Mouse (Mus musculus): ENCODE results near the gene Hmgb2. TPM values are rescaled to one million over a fixed set of nuclear protein-coding genes. Genes with fewer than 3 reads are reported as not detected.
"Not testable (repeated sequence)": the region's sequence is repeated elsewhere in the genome, so short reads cannot be mapped to it uniquely, and the experiment has no call there.

The Hmgb2 gene
- polyA plus RNA-seq, 1 experiment from 2014 or later: 258 TPM

DNA sequence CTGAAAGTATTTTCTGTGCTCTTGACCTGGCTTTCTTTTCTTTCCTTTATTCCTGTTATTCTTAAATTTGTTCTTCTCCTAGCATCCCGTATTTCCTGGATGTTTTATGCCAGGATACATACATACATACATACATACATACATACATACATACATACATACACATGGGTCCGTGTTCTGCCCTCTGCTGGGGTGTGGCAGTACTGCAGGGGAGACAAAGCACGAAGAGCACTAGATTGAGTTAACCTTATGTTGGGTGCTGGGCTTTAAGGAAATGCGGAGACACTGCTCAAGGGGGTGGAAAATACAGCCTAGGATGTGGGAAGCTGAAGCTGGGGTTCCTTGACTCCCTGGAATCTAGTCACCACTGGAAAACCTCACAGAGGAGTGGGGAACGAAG, 8.1 kb upstream of the Hmgb2 start:
- H3K36me3 ChIP-seq (ENCODE audit: control insufficient read depth, insufficient read depth, low read length): no peaks in the 10 kb centered on the region
- ATAC-seq (ENCODE audit: low read depth): no peak; the same call in 1 of the 2 replicates
- WGBS: 50% methylated on average over 5 of the region's 5 CpGs

DNA sequence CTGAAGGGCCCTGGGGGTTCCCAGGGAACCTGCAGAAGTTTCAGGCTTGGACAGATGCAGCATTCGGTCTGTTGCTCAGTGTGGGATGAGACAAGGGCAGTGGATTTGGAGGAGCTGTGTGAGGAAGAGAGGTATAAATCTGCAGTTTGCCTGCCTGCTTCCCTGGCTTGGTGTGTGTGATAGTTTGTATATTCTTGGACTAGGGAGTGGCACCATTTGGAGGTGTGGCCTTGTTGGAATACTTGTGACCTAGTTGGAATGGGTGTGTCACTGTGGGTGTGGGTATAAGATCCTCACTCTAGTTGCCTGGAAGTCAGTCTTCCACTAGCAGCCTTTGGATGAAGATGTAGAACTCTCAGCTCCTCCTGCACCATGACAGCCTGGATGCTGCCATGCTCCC, 6.2 kb upstream of the Hmgb2 start:
- not testable (repeated sequence) for DNase-seq (ENCODE audit: low spot score); H3K9ac ChIP-seq (ENCODE audit: low read depth, low read length); H3K4me2 ChIP-seq (ENCODE audit: low read depth, low read length); H3K27me3 ChIP-seq (replicated peaks; ENCODE audit: control insufficient read depth, insufficient read depth, low read length); H3K4me1 ChIP-seq (ENCODE audit: control insufficient read depth, insufficient read depth, low read length); H3K4me3 ChIP-seq (ENCODE audit: low read depth, low read length); H3K27ac ChIP-seq (replicated peaks; ENCODE audit: low read depth, low read length); H3K9me3 ChIP-seq (ENCODE audit: control insufficient read depth, low read length); ATAC-seq (ENCODE audit: low read depth); H3K36me3 ChIP-seq (ENCODE audit: control insufficient read depth, insufficient read depth, low read length)
- whole genome bisulfite sequencing: 69% methylated on average over 1 of the region's 1 CpGs

More for the DNA sequence above, 8.1 kb upstream of the Hmgb2 start:
- Histone ChIP-seq H3K9ac (ENCODE audit: low read depth, low read length) (no peak overlapping the region), H3K27ac (replicated peaks; ENCODE audit: low read depth, low read length) (no peak overlapping the region), H3K4me2 (ENCODE audit: low read depth, low read length) (no peak overlapping the region), H3K4me3 (ENCODE audit: low read depth, low read length) (no peak overlapping the region), H3K27me3 (replicated peaks; ENCODE audit: control insufficient read depth, insufficient read depth, low read length) (no peaks in the 10 kb centered on the region), H3K9me3 (ENCODE audit: control insufficient read depth, low read length) (no peaks in the 10 kb centered on the region), H3K4me1 (ENCODE audit: control insufficient read depth, insufficient read depth, low read length) (peaks cover 4% of the 10 kb centered on the region)
- peak; percentile 51 for DNase-seq (ENCODE audit: low spot score)

DNA sequence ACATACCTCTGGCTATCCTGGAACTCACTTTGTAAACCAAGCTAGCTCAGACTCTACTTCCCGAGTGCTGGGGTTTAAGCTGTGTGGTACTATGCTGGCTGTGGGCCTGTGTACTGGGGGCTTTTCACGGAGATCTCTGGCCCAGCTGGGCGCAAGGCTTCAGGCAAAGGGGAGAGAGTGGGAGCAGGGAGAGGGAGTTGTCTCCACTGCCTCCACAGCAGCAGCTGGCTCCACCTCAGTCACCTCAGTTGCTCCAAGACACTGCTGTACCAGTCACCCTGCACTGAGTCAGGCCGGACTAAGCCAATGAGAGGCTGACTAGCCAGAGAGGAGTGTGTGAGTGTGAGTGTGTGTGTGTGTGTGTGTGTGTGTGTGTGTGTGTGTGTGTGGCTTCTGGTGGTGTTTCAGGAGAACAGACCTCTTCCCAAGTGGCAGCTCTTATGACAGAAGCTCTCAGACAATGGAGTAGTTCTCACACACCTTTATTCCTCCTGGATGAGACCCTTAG, 4.1 kb upstream of the Hmgb2 start:
- Histone ChIP-seq H3K36me3 (ENCODE audit: control insufficient read depth, insufficient read depth, low read length) (no peaks in the 10 kb centered on the region), H3K9ac (ENCODE audit: low read depth, low read length) (no peak overlapping the region), H3K4me2 (ENCODE audit: low read depth, low read length) (no peak overlapping the region), H3K4me3 (ENCODE audit: low read depth, low read length) (no peak overlapping the region), H3K27me3 (replicated peaks; ENCODE audit: control insufficient read depth, insufficient read depth, low read length) (no peaks in the 10 kb centered on the region), H3K4me1 (ENCODE audit: control insufficient read depth, insufficient read depth, low read length) (0 out of 2 replicates have a peak, but pooled peaks cover 4% of the 10 kb centered on the region), H3K27ac (replicated peaks; ENCODE audit: low read depth, low read length) (no peak overlapping the region), H3K9me3 (ENCODE audit: control insufficient read depth, low read length) (no peaks in the 10 kb centered on the region)
- DNase-seq (ENCODE audit: low spot score) (no peak), ATAC-seq (ENCODE audit: low read depth) (no peak)
- WGBS: 90% methylated on average over 4 of the region's 4 CpGs

DNA sequence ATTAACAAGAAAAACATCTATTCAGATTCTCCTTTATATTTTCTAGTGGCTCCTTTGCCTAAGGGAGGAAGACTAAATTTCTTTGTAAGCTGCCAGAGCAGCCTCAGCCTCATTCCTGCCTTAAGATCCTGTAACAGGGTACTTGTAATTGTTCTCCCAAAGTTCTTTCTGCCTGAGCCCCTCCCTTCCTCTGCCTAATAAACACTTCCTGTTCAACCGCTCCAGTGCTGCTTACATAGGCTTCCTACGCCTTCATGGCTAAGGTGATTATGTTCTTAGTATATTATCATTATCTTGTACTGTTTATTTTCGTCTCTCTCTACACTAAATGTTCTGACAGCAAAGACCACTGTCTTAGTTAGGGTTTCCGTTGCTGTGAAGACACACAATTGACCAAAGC, 3.0 kb upstream of the Hmgb2 start:
- H3K4me1 ChIP-seq (ENCODE audit: control insufficient read depth, insufficient read depth, low read length): peaks cover 6% of the 10 kb centered on the region; the same call in 1 of the 2 replicates
- H3K9me3 ChIP-seq (ENCODE audit: control insufficient read depth, low read length): no peaks in the 10 kb centered on the region
- no peak overlapping the region for H3K4me2 ChIP-seq (ENCODE audit: low read depth, low read length)
- ATAC-seq (ENCODE audit: low read depth) (no peak), DNase-seq (ENCODE audit: low spot score) (no peak)
- no peak overlapping the region for H3K4me3 ChIP-seq (ENCODE audit: low read depth, low read length)
- no peak overlapping the region for H3K27ac ChIP-seq (replicated peaks; ENCODE audit: low read depth, low read length)
- no peaks in the 10 kb centered on the region; the same call in 1 of the 2 replicates for H3K36me3 ChIP-seq (ENCODE audit: control insufficient read depth, insufficient read depth, low read length)
- WGBS: 73% methylated on average over 4 of the region's 4 CpGs
- no peaks in the 10 kb centered on the region for H3K27me3 ChIP-seq (replicated peaks; ENCODE audit: control insufficient read depth, insufficient read depth, low read length)
- H3K9ac ChIP-seq (ENCODE audit: low read depth, low read length): no peak overlapping the region

DNA sequence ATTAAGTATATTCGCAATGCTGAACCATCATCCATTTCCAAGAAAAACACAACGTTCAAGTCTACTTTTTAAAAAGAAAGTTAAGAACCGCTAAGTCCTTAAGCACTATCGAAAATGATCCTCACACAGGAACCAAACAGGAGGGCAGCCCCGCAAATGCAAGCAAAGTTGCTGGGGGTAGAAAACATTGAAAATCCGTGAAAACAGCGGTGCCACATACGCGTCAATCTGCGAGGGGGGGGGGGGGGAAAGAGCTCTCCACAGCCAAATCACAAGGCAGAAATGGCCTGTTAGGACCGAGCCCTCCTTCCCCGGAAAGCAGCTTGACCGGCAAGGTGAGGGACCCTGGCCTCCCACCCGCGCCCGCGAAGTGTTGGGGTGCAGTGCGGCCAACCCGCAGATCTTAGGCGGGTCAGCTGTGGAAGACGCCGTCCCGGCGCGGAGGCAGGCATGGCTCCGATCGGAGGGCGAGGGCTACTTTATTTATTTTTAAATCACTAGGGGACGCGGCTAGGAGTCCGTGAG, 854 bp upstream of the Hmgb2 start:
- Histone ChIP-seq H3K27me3 (replicated peaks; ENCODE audit: control insufficient read depth, insufficient read depth, low read length) (no peaks in the 10 kb centered on the region), H3K9me3 (ENCODE audit: control insufficient read depth, low read length) (no peaks in the 10 kb centered on the region), H3K4me2 (ENCODE audit: low read depth, low read length) (peak overlapping the region; percentile 97), H3K4me1 (ENCODE audit: control insufficient read depth, insufficient read depth, low read length) (peaks cover 7% of the 10 kb centered on the region; the same call in 1 of the 2 replicates), H3K36me3 (ENCODE audit: control insufficient read depth, insufficient read depth, low read length) (peaks cover 13% of the 10 kb centered on the region; the same call in 1 of the 2 replicates), H3K9ac (ENCODE audit: low read depth, low read length) (peak overlapping the region; percentile 100), H3K27ac (replicated peaks; ENCODE audit: low read depth, low read length) (peak overlapping the region; percentile 89), H3K4me3 (ENCODE audit: low read depth, low read length) (peak overlapping the region; percentile 70)
- no peak; the same call in 1 of the 2 replicates for ATAC-seq (ENCODE audit: low read depth)
- no peak for DNase-seq (ENCODE audit: low spot score)
- 2% methylated on average over 27 of the region's 31 CpGs for WGBS

DNA sequence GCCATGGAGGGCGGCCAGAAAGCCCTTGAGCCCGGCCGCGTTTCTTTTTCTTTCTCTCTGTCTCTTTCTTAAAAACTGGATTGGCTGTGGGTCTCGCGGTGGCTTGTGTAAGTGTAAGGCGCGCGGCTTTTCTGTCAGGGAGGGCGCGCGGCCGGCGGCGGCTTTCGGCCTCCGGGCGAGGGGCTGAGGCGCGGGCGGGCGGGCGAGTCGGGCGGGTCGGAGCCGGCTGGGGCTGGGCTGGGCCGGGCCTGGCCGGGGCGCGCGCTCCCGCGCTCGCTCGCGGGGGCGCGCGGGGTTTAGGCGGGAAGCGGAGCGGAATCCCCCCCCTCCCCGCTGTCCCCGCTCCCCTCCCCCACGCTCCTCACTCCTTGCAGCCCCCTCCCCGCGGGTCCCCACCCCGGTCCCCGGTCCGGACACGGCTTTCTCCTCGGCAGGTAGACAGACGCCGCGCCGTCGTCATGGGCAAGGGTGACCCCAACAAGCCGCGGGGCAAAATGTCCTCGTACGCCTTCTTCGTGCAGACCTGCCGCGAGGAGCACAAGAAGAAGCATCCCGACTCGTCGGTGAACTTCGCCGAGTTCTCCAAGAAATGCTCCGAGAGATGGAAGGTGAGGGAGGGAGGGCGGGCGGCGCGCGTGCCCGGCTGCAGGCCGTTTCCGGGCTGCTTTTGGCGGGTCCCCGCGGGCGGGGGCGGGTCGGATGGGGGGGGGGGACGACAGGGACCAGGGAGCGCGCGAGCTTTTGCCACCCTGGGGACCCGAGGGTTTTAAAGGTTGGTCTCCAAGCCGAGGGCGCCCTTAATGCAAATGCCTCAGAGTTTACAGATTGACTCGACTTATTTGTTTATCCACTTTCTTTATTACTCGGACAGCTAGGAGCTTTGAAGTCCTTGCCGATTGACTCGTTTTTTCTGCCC, 692 bp downstream of the Hmgb2 start:
- Histone ChIP-seq H3K4me3 (ENCODE audit: low read depth, low read length) (peak overlapping the region; percentile 70), H3K36me3 (ENCODE audit: control insufficient read depth, insufficient read depth, low read length) (peaks cover 20% of the 10 kb centered on the region), H3K4me2 (ENCODE audit: low read depth, low read length) (peak overlapping the region; percentile 64), H3K27me3 (replicated peaks; ENCODE audit: control insufficient read depth, insufficient read depth, low read length) (no peaks in the 10 kb centered on the region), H3K27ac (replicated peaks; ENCODE audit: low read depth, low read length) (peak overlapping the region; percentile 100), H3K9ac (ENCODE audit: low read depth, low read length) (peak overlapping the region; percentile 100), H3K9me3 (ENCODE audit: control insufficient read depth, low read length) (no peaks in the 10 kb centered on the region), H3K4me1 (ENCODE audit: control insufficient read depth, insufficient read depth, low read length) (peaks cover 7% of the 10 kb centered on the region; the same call in 1 of the 2 replicates)
- WGBS: under 1% methylated on average over 40 of the region's 96 CpGs
- ATAC-seq (ENCODE audit: low read depth) (peak; percentile 41), DNase-seq (ENCODE audit: low spot score) (peak; percentile 61)

DNA sequence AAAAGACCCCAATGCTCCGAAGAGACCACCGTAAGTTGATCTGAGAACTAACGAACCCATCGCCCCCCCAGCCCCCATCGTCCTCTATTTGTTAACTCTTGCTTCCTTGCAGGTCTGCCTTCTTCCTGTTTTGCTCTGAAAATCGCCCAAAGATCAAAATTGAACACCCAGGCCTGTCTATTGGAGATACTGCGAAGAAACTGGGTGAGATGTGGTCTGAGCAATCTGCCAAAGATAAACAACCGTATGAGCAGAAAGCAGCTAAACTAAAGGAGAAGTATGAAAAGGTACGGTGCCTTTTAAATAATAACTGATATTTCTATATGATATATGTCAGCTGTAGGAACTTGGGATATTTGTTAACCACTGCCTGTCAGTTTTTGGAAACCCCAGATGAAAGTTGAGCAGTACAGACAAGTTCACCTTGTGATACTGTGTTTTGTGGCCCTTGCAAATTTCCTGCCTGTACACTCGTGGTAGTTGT, 1.5 kb downstream of the Hmgb2 start:
- peak overlapping the region; percentile 64 for H3K4me2 ChIP-seq (ENCODE audit: low read depth, low read length)
- not testable (repeated sequence) for H3K9me3 ChIP-seq (ENCODE audit: control insufficient read depth, low read length); ATAC-seq (ENCODE audit: low read depth); H3K4me1 ChIP-seq (ENCODE audit: control insufficient read depth, insufficient read depth, low read length); DNase-seq (ENCODE audit: low spot score); H3K27me3 ChIP-seq (replicated peaks; ENCODE audit: control insufficient read depth, insufficient read depth, low read length)
- WGBS: 10% methylated on average over 9 of the region's 10 CpGs
- H3K27ac ChIP-seq (replicated peaks; ENCODE audit: low read depth, low read length): peak overlapping the region; percentile 100; the same call in 1 of the 2 replicates
- peaks cover 20% of the 10 kb centered on the region for H3K36me3 ChIP-seq (ENCODE audit: control insufficient read depth, insufficient read depth, low read length)
- peak overlapping the region; percentile 100 for H3K9ac ChIP-seq (ENCODE audit: low read depth, low read length)
- H3K4me3 ChIP-seq (ENCODE audit: low read depth, low read length): peak overlapping the region; percentile 70

DNA sequence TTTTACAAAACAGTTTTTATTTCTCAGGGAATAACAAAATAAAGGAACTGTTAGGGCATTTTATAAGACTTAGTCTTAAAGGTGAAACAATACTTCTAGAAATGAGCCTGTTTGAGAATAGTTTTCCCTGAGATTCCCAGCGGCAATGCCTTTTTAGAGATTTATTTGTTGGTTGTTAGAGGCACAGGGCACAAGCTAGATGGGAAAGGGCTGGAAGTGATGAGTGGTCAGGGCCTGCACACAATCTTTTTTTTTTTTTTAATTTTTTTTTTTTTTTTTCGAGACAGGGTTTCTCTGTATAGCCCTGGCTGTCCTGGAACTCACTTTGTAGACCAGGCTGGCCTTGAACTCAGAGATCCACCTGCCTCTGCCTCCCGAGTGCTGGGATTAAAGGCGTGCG, 5.0 kb downstream of the Hmgb2 start:
- H3K4me3 ChIP-seq (ENCODE audit: low read depth, low read length); H3K27me3 ChIP-seq (replicated peaks; ENCODE audit: control insufficient read depth, insufficient read depth, low read length); H3K9ac ChIP-seq (ENCODE audit: low read depth, low read length); H3K4me1 ChIP-seq (ENCODE audit: control insufficient read depth, insufficient read depth, low read length); H3K27ac ChIP-seq (replicated peaks; ENCODE audit: low read depth, low read length); H3K9me3 ChIP-seq (ENCODE audit: control insufficient read depth, low read length); H3K4me2 ChIP-seq (ENCODE audit: low read depth, low read length); DNase-seq (ENCODE audit: low spot score); ATAC-seq (ENCODE audit: low read depth): not testable (repeated sequence)
- WGBS: 84% methylated on average over 5 of the region's 5 CpGs
- peaks cover 20% of the 10 kb centered on the region for H3K36me3 ChIP-seq (ENCODE audit: control insufficient read depth, insufficient read depth, low read length)

Measured in embryonic facial prominence, embryonic 14.5 days (tissue).